Mouse (Mus musculus) left cerebral cortex, adult 6 months (tissue): Measurements from ENCODE around the gene Serpina7. TPM values are rescaled to one million over a fixed set of nuclear protein-coding genes. Genes with fewer than 3 reads are reported as not detected.

Source experiments
- long read RNA-seq, 2 experiments: library from polyadenylated mRNA; unstranded; transcript quantifications; one replicate each; pipeline ENCODE4 v2.0.0; 2019 to 2020
- polyA plus RNA-seq: library from polyadenylated mRNA; unstranded; fragments of <200 nt; fragmentation: Nextera tagmentation; gene quantifications from 2 replicates; pipeline ENCODE4 v1.2.3, GENCODE M21; 2021

Serpina7 gene
- not detected in 2 replicates for polyA plus RNA-seq
- long read RNA-seq, experiment 1 = 0 reads
- long read RNA-seq, experiment 2 = 0 reads

DNA sequence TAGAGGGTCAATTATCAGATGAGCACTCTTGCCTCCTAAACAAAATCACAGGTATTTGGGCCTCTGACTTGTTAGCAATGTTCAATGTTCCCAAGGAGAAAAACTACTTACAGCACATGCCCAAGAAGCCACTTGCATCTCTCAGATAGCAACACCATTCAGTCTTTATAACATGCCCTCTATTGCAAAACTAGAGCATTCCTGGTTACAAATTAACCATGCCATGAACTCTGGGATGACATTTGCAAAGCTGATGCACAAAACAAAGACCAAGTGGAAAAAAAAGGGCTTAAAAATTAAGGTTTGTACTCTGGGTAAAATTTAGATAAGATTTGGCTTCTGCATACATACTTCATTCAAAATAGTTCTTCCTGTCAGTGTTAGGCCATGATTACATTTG lies at the start of gene Serpina7:
Gene Serpina7 (minus strand): TSS at position 160 of the 400 bp plus-strand sequence.

GRCm38 (mm10) chrX:139085943-139086342 lies 907 bp upstream of the Serpina7 start, which contains the start of gene 4930513O06Rik:
Gene 4930513O06Rik, plus strand, starts transcription at chrX:139086243.

Other genes starting within 250 kb of the Serpina7 start
- gene Nrk, start 170.8 kb downstream of the Serpina7 start, polyA plus RNA-seq = not detected in 2 replicates
- not detected in 2 replicates for gene 4930513O06Rik, start 1.0 kb upstream of the Serpina7 start, polyA plus RNA-seq
- not detected in 2 replicates for gene 4933428M09Rik, start 94.0 kb upstream of the Serpina7 start, polyA plus RNA-seq
- 2.2 and 3.2 TPM in 2 replicates for gene Mum1l1, start 124.8 kb upstream of the Serpina7 start, polyA plus RNA-seq
- not detected in 2 replicates for gene Trap1a, start 248.4 kb upstream of the Serpina7 start, polyA plus RNA-seq